Mouse (Mus musculus): ENCODE data around the gene Stard10. TPM values are rescaled to one million over a fixed set of nuclear protein-coding genes. Genes with fewer than 3 reads are reported as not detected.

The Stard10 gene
- total and polyA plus RNA-seq, 2 experiments = 846 to 1,131 TPM

GRCm38 (mm10) chr7:101378796-101379465 is 62.0 kb downstream of the Stard10 start:
- Histone ChIP-seq H3K9ac (ENCODE audit: low read depth, low read length) (peak overlapping the region; percentile 71), H3K79me2 (ENCODE audit: control insufficient read depth, insufficient read depth, low read length) (peaks cover 7% of the 10 kb centered on the region; the same call in 1 of the 2 replicates), H3K36me3 (ENCODE audit: control insufficient read depth, insufficient read depth, low read length) (no peaks in the 10 kb centered on the region), H3K27me3 (ENCODE audit: control insufficient read depth, insufficient read depth, low read length) (no peaks in the 10 kb centered on the region), H3K4me1 (ENCODE audit: control insufficient read depth, insufficient read depth, low read length) (peaks cover 19% of the 10 kb centered on the region), H3K27ac (replicated peaks; ENCODE audit: insufficient read depth, low read depth, low read length) (peak overlapping the region; percentile 95), H3K4me3 (ENCODE audit: insufficient read depth, low read depth, low read length) (peak overlapping the region; percentile 77)
- no peak for TF ChIP-seq CTCF (IDR thresholded peaks at IDR 0.05; ENCODE audit: low read depth, low read length)
- TF ChIP-seq POLR2A (IDR thresholded peaks at IDR 0.05; ENCODE audit: extremely low read depth, insufficient read depth, low read length) = no peak
- 10% methylated on average over 5 of the region's 5 CpGs for WGBS
- DNase-seq (ENCODE audit: extremely low read depth, low read depth, low spot score) = peak; percentile 93

GRCm38 (mm10) chr7:101379732-101380131 is 62.8 kb downstream of the Stard10 start:
- peak overlapping the region; percentile 82 for H3K27ac ChIP-seq (replicated peaks; ENCODE audit: insufficient read depth, low read depth, low read length)
- peak overlapping the region; percentile 58; the same call in 1 of the 2 replicates for H3K4me3 ChIP-seq (ENCODE audit: insufficient read depth, low read depth, low read length)
- H3K9ac ChIP-seq (ENCODE audit: low read depth, low read length) = peak overlapping the region; percentile 58
- peak; percentile 64 for DNase-seq (ENCODE audit: extremely low read depth, low read depth, low spot score)
- WGBS = 17% methylated on average over 2 of the region's 2 CpGs
- H3K27me3 ChIP-seq (ENCODE audit: control insufficient read depth, insufficient read depth, low read length) = no peaks in the 10 kb centered on the region
- TF ChIP-seq CTCF (IDR thresholded peaks at IDR 0.05; ENCODE audit: low read depth, low read length) = no peak
- TF ChIP-seq POLR2A (IDR thresholded peaks at IDR 0.05; ENCODE audit: extremely low read depth, insufficient read depth, low read length) = no peak
- H3K36me3 ChIP-seq (ENCODE audit: control insufficient read depth, insufficient read depth, low read length) = no peaks in the 10 kb centered on the region
- H3K4me1 ChIP-seq (ENCODE audit: control insufficient read depth, insufficient read depth, low read length) = peaks cover 19% of the 10 kb centered on the region
- peaks cover 7% of the 10 kb centered on the region; the same call in 1 of the 2 replicates for H3K79me2 ChIP-seq (ENCODE audit: control insufficient read depth, insufficient read depth, low read length)

GRCm38 (mm10) chr7:101381512-101381911 is 64.6 kb downstream of the Stard10 start:
- WGBS = 48% methylated on average over 6 of the region's 6 CpGs
- TF ChIP-seq POLR2A (IDR thresholded peaks at IDR 0.05; ENCODE audit: extremely low read depth, insufficient read depth, low read length) (no peak), CTCF (IDR thresholded peaks at IDR 0.05; ENCODE audit: low read depth, low read length) (no peak)
- DNase-seq (ENCODE audit: extremely low read depth, low read depth, low spot score) = peak; percentile 76

GRCm38 (mm10) chr7:101382378-101382777 is 65.5 kb downstream of the Stard10 start:
- Histone ChIP-seq H3K9ac (ENCODE audit: low read depth, low read length) (no peak overlapping the region), H3K27ac (replicated peaks; ENCODE audit: insufficient read depth, low read depth, low read length) (no peak overlapping the region)
- 43% methylated on average over 8 of the region's 8 CpGs for WGBS

More at GRCm38 (mm10) chr7:101381512-101381911, 64.6 kb downstream of the Stard10 start:
- Histone ChIP-seq H3K27me3 (ENCODE audit: control insufficient read depth, insufficient read depth, low read length) (no peaks in the 10 kb centered on the region), H3K4me1 (ENCODE audit: control insufficient read depth, insufficient read depth, low read length) (peaks cover 19% of the 10 kb centered on the region), H3K36me3 (ENCODE audit: control insufficient read depth, insufficient read depth, low read length) (no peaks in the 10 kb centered on the region), H3K9ac (ENCODE audit: low read depth, low read length) (peak overlapping the region; percentile 34; the same call in 1 of the 2 replicates), H3K4me3 (ENCODE audit: insufficient read depth, low read depth, low read length) (no peak overlapping the region), H3K27ac (replicated peaks; ENCODE audit: insufficient read depth, low read depth, low read length) (no peak overlapping the region), H3K79me2 (ENCODE audit: control insufficient read depth, insufficient read depth, low read length) (peaks cover 7% of the 10 kb centered on the region; the same call in 1 of the 2 replicates)

GRCm38 (mm10) chr7:101383756-101384155 is 66.9 kb downstream of the Stard10 start:
- Histone ChIP-seq H3K9ac (ENCODE audit: low read depth, low read length) (no peak overlapping the region), H3K4me1 (ENCODE audit: control insufficient read depth, insufficient read depth, low read length) (peaks cover 16% of the 10 kb centered on the region)
- 76% methylated on average over 3 of the region's 3 CpGs for WGBS

More at GRCm38 (mm10) chr7:101382378-101382777, 65.5 kb downstream of the Stard10 start:
- Histone ChIP-seq H3K36me3 (ENCODE audit: control insufficient read depth, insufficient read depth, low read length) (peaks cover 4% of the 10 kb centered on the region; the same call in 1 of the 2 replicates), H3K27me3 (ENCODE audit: control insufficient read depth, insufficient read depth, low read length) (no peaks in the 10 kb centered on the region), H3K4me3 (ENCODE audit: insufficient read depth, low read depth, low read length) (no peak overlapping the region), H3K79me2 (ENCODE audit: control insufficient read depth, insufficient read depth, low read length) (peaks cover 7% of the 10 kb centered on the region; the same call in 1 of the 2 replicates), H3K4me1 (ENCODE audit: control insufficient read depth, insufficient read depth, low read length) (peaks cover 17% of the 10 kb centered on the region)
- DNase-seq (ENCODE audit: extremely low read depth, low read depth, low spot score) = peak; percentile 61
- TF ChIP-seq CTCF (IDR thresholded peaks at IDR 0.05; ENCODE audit: low read depth, low read length) (peak; percentile 32), POLR2A (IDR thresholded peaks at IDR 0.05; ENCODE audit: extremely low read depth, insufficient read depth, low read length) (no peak)

More at GRCm38 (mm10) chr7:101383756-101384155, 66.9 kb downstream of the Stard10 start:
- DNase-seq (ENCODE audit: extremely low read depth, low read depth, low spot score) = peak; percentile 33
- TF ChIP-seq CTCF (IDR thresholded peaks at IDR 0.05; ENCODE audit: low read depth, low read length) = no peak
- TF ChIP-seq POLR2A (IDR thresholded peaks at IDR 0.05; ENCODE audit: extremely low read depth, insufficient read depth, low read length) = no peak
- Histone ChIP-seq H3K4me3 (ENCODE audit: insufficient read depth, low read depth, low read length) (no peak overlapping the region), H3K27me3 (ENCODE audit: control insufficient read depth, insufficient read depth, low read length) (no peaks in the 10 kb centered on the region), H3K79me2 (ENCODE audit: control insufficient read depth, insufficient read depth, low read length) (peaks cover 7% of the 10 kb centered on the region; the same call in 1 of the 2 replicates), H3K36me3 (ENCODE audit: control insufficient read depth, insufficient read depth, low read length) (peaks cover 6% of the 10 kb centered on the region; the same call in 1 of the 2 replicates), H3K27ac (replicated peaks; ENCODE audit: insufficient read depth, low read depth, low read length) (no peak overlapping the region)

Data from liver, adult 2 months (tissue).